Mouse (Mus musculus): Measurements from ENCODE around the gene Cd248.

- TF ChIP-seq POLR2A (IDR thresholded peaks at IDR 0.05; ENCODE audit: insufficient read depth, low read length) (no peak), CTCF (IDR thresholded peaks at IDR 0.05; ENCODE audit: low read depth, low read length) (no peak), EP300 (IDR thresholded peaks at IDR 0.05; ENCODE audit: insufficient read depth, low read depth, low read length) (no peak)
Observed at GRCm38 (mm10) chr19:5098363-5099143, 30.7 kb downstream of the Cd248 start, which contains the start of gene Cnih2.

Data from ES-Bruce4 (cell line).